Mouse (Mus musculus): ENCODE data around the gene Lsm2. TPM values are rescaled to one million over a fixed set of nuclear protein-coding genes. Genes with fewer than 3 reads are reported as not detected.
"Not testable (repeated sequence)": the region's sequence is repeated elsewhere in the genome, so short reads cannot be mapped to it uniquely, and the experiment has no call there.

Gene Lsm2
- polyA plus RNA-seq, 1 experiment = 51.6 TPM

DNA sequence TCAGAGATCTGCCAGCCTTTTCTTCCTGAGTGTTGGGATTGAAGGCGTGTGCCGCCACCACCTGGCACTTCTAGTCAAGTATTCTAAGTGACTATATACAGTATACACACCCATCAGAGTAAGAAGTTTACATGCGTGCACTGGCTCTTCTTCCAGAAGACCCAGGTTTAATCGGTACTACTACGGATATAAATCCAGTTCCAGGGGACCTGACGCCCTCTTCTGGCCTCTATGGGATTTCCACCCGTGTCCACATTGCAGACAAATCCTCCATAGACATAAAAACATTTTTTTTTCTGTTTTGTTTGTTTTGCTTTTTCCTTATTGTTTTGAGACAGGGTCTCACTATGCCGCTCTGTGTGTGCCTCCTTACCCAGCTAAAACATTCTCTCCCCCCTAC lies 34.1 kb upstream of the Lsm2 start:
- TF ChIP-seq POLR2A (IDR thresholded peaks at IDR 0.05; ENCODE audit: borderline replicate concordance, extremely low read depth, low read depth, low read length) (no peak), CTCF (IDR thresholded peaks at IDR 0.05; ENCODE audit: insufficient read depth, low read length) (peak; percentile 52)
- no peaks in the 10 kb centered on the region for H3K4me1 ChIP-seq (ENCODE audit: control insufficient read depth, insufficient read depth, low read length)
- WGBS = 16% methylated on average over 8 of the region's 8 CpGs
- DNase-seq = no peak
- no peak overlapping the region for H3K4me3 ChIP-seq (replicated peaks; ENCODE audit: extremely low read depth, low read depth, low read length)

- 57% methylated on average over 9 of the region's 9 CpGs for WGBS
- not testable (repeated sequence) for H3K4me1 ChIP-seq (ENCODE audit: control insufficient read depth, insufficient read depth, low read length); DNase-seq; H3K4me3 ChIP-seq (replicated peaks; ENCODE audit: extremely low read depth, low read depth, low read length)
Observed at GRCm38 (mm10) chr17:34948721-34949552, 32.7 kb upstream of the Lsm2 start.

GRCm38 (mm10) chr17:34949553-34949969 lies 32.1 kb upstream of the Lsm2 start:
- TF ChIP-seq CTCF (IDR thresholded peaks at IDR 0.05; ENCODE audit: insufficient read depth, low read length) = no peak
- no peak for TF ChIP-seq POLR2A (IDR thresholded peaks at IDR 0.05; ENCODE audit: borderline replicate concordance, extremely low read depth, low read depth, low read length)
- DNase-seq = no peak
- no peak overlapping the region for H3K4me3 ChIP-seq (replicated peaks; ENCODE audit: extremely low read depth, low read depth, low read length)
- H3K4me1 ChIP-seq (ENCODE audit: control insufficient read depth, insufficient read depth, low read length) = no peaks in the 10 kb centered on the region
- 56% methylated on average over 4 of the region's 4 CpGs for WGBS

DNA sequence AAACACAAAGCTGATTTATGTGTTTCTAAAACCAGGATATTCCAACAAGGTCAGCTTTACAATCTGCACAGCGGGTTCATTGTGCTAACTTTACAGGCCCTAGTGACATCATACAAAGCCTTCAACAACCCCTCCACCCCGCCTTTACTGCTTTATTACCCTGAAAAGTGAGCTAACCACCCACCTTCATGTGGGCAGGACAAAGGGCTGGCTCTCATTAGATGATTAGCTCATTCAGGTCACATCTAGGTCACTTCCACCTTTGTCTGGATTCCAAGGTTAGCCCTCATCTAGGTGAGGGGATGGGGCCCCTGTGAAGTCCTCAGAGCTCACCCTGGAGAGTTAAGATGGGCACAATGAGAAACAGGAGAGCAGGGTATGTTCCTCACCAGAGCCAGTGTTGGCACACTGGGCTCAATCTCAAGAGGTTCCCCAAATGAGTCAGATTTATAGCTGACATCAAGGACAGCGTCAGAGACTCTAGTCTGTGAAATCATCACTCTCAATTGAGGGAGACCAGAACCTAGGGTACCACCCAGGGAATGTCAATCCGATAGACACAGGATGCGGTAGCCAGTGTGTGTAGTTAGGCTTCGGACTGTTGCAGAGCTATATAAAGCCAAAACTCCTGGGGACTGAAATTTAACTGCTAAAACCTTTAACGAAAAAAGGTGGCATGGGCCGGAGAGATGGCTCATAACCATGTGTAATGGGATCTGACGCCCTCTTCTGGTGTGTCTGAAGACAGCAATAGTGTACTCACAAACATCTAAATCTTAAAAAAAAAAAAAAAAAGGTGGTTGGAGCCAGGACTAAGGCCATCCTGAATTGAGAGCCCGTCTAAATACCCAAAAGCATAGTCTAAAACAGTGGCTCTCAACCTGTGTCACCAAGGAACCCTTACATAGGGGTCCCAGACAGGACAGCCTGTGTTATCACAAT lies 30.9 kb upstream of the Lsm2 start:
- TF ChIP-seq CTCF (IDR thresholded peaks at IDR 0.05; ENCODE audit: insufficient read depth, low read length) = no peak
- no peak for TF ChIP-seq POLR2A (IDR thresholded peaks at IDR 0.05; ENCODE audit: borderline replicate concordance, extremely low read depth, low read depth, low read length)
- DNase-seq = no peak
- WGBS = 43% methylated on average over 10 of the region's 10 CpGs
- H3K4me3 ChIP-seq (replicated peaks; ENCODE audit: extremely low read depth, low read depth, low read length) = no peak overlapping the region
- H3K4me1 ChIP-seq (ENCODE audit: control insufficient read depth, insufficient read depth, low read length) = no peaks in the 10 kb centered on the region

GRCm38 (mm10) chr17:34951636-34952377 lies 29.9 kb upstream of the Lsm2 start:
- no peak for TF ChIP-seq POLR2A (IDR thresholded peaks at IDR 0.05; ENCODE audit: borderline replicate concordance, extremely low read depth, low read depth, low read length)
- no peak for TF ChIP-seq CTCF (IDR thresholded peaks at IDR 0.05; ENCODE audit: insufficient read depth, low read length)
- WGBS = under 1% methylated on average over 29 of the region's 29 CpGs
- no peak for DNase-seq
- H3K4me1 ChIP-seq (ENCODE audit: control insufficient read depth, insufficient read depth, low read length) = no peaks in the 10 kb centered on the region
- peak overlapping the region; percentile 99 for H3K4me3 ChIP-seq (replicated peaks; ENCODE audit: extremely low read depth, low read depth, low read length)

DNA sequence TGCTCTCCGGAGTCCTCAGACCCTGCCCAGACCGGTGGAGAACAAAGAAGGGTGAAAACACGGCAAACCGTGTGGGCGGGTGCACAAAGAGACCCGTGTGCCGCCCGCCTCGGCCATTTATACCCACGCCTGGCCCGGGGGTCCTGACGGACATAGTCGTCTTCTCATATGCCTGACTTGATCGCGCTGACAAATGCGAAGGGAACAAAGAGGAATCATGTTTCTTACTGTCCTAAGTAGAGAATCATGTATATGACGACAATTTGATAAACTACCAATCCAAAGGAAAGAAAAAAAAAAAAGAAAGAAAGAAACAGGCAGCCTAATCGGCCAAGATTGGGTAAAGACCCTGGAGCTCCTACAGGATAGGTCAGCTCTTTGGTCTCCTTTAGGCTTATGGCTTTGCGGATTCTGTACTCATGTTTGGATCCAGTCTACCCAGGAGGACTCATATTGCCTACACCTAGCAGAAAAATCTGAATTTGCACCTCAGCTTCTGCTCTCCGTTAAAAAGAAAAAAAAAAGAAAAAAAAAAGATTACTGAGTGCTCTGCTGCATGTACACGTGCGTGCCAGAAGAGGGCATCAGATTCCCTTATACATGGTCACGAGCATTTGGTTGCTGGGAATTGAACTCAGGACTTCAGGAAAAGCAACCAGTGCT lies 29.2 kb upstream of the Lsm2 start:
- H3K4me3 ChIP-seq (replicated peaks; ENCODE audit: extremely low read depth, low read depth, low read length) = peak overlapping the region; percentile 99
- TF ChIP-seq CTCF (IDR thresholded peaks at IDR 0.05; ENCODE audit: insufficient read depth, low read length) = peak; percentile 53; the same call in 1 of the 2 replicates
- peak; percentile 85 for TF ChIP-seq POLR2A (IDR thresholded peaks at IDR 0.05; ENCODE audit: borderline replicate concordance, extremely low read depth, low read depth, low read length)
- peak; percentile 78 for DNase-seq
- WGBS = under 1% methylated on average over 23 of the region's 23 CpGs
- H3K4me1 ChIP-seq (ENCODE audit: control insufficient read depth, insufficient read depth, low read length) = no peaks in the 10 kb centered on the region

GRCm38 (mm10) chr17:34953258-34953657 lies 28.4 kb upstream of the Lsm2 start:
- TF ChIP-seq CTCF (IDR thresholded peaks at IDR 0.05; ENCODE audit: insufficient read depth, low read length) (no peak), POLR2A (IDR thresholded peaks at IDR 0.05; ENCODE audit: borderline replicate concordance, extremely low read depth, low read depth, low read length) (no peak)
- DNase-seq = no peak
- Histone ChIP-seq H3K4me1 (ENCODE audit: control insufficient read depth, insufficient read depth, low read length) (no peaks in the 10 kb centered on the region), H3K4me3 (replicated peaks; ENCODE audit: extremely low read depth, low read depth, low read length) (no peak overlapping the region)
- WGBS = 77% methylated on average over 3 of the region's 3 CpGs

DNA sequence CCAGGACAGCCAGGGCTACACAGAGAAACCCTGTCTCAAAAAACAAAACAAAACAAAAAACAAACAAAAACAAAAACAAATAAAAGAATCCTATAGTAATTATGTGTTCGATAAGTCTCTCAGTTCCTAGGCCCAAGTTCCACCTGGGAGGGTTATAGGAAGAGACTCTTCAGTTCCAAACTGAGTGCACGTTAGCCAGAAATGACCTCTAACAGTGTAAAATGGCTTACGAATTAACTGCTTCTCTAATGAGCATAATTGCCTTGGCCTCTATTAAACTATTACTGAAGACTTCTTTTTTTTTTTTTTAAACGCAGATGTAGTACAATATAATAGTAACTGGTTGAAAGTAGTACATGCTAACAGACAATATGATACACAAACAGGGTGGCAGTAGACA lies 27.8 kb upstream of the Lsm2 start:
- Histone ChIP-seq H3K4me1 (ENCODE audit: control insufficient read depth, insufficient read depth, low read length) (no peaks in the 10 kb centered on the region), H3K4me3 (replicated peaks; ENCODE audit: extremely low read depth, low read depth, low read length) (no peak overlapping the region)
- WGBS = 87% methylated on average over 4 of the region's 4 CpGs
- TF ChIP-seq CTCF (IDR thresholded peaks at IDR 0.05; ENCODE audit: insufficient read depth, low read length) = no peak
- TF ChIP-seq POLR2A (IDR thresholded peaks at IDR 0.05; ENCODE audit: borderline replicate concordance, extremely low read depth, low read depth, low read length) = no peak
- no peak for DNase-seq

DNA sequence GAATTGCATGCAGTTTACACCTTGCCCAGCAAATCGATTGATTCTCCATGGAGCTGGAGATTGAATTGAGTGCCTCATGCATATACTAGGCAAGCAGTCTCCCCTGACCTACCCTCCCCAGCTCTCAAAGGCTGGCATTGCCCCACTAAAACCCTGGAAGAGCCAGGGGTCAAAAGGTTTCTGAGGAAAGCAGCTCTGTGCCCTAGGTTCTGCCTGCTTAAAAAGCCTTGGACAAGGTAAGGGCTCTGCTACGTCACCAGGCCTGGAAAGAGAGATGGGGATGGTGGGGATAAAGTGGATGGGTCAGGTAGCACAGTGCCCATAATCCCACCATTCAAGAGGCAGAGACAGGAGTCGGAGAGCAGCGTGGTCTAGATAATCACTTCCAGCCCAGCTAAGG lies 26.8 kb upstream of the Lsm2 start:
- no peaks in the 10 kb centered on the region for H3K4me1 ChIP-seq (ENCODE audit: control insufficient read depth, insufficient read depth, low read length)
- H3K4me3 ChIP-seq (replicated peaks; ENCODE audit: extremely low read depth, low read depth, low read length) = no peak overlapping the region
- no peak for DNase-seq
- 90% methylated on average over 4 of the region's 4 CpGs for WGBS
- TF ChIP-seq CTCF (IDR thresholded peaks at IDR 0.05; ENCODE audit: insufficient read depth, low read length) (no peak), POLR2A (IDR thresholded peaks at IDR 0.05; ENCODE audit: borderline replicate concordance, extremely low read depth, low read depth, low read length) (no peak)

Measured in lung, adult 2 months (tissue).